Mouse (Mus musculus) kidney, adult 8-10 months (tissue): ENCODE measurements around the gene Dnph1.

Experiments used
- DNase-seq, 2 experiments: peaks; one replicate each; pipeline ENCODE4 v3.0.0; 2022

Dnph1 gene

DNA sequence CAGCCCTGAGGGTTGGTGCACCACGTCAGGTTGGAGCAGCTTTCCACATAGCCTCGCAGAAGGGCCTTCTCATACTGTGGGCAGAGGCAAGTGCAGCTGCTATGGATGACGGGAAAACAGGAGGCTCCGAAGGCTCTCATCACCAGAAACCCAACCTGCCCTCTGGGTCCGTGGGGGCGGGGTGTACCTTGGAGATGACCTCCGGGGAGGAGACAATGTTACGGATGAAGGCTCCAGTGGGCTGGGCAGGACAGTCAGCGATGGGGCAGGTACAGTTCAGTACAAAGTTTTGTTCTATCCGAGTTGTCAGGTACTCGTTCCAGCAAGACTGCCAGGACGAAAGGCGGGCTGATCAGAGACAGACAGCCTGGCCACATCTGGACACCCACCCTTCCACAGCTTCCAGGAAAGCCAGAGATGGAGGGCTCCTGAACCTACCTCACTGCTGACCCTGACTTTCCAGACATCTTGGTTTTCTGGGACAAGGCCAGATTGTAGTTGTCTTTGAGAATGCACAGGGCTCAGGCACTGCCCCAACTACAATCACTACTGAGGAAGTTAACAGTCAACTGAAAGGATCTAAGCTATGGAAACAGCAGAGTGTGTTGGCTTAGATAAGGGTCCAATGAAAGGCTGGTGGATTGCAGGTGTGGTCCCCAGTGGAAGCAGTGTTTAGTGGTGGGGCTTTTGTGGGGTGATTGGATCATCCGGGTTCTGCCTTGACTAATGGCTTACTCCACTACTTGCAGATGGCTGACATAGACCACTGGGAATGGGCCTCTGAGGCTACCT, 7.5 kb downstream of the Dnph1 start:
- DNase-seq = peak; percentile 91 to 92

DNA sequence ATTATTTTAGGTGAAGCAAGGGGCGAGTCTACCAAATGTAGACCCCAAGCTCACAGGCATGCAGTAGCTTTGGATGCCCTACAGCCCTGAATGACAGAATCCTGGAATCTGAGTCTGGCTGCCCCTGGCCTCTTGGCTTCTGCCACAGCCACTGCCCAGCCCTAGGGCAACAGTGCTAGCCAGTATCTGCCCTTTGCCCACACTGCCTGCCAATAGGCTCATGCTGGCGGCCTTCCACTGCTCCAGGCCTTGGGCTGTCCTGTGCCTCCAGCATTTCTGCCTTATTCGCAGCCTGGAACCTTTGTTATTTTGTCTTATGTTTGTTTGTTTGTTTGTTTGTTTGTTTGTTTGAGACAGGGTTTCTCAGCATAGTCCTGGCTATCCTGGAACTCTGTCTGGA, 9.1 kb downstream of the Dnph1 start:
- DNase-seq = peak; percentile 86

DNA sequence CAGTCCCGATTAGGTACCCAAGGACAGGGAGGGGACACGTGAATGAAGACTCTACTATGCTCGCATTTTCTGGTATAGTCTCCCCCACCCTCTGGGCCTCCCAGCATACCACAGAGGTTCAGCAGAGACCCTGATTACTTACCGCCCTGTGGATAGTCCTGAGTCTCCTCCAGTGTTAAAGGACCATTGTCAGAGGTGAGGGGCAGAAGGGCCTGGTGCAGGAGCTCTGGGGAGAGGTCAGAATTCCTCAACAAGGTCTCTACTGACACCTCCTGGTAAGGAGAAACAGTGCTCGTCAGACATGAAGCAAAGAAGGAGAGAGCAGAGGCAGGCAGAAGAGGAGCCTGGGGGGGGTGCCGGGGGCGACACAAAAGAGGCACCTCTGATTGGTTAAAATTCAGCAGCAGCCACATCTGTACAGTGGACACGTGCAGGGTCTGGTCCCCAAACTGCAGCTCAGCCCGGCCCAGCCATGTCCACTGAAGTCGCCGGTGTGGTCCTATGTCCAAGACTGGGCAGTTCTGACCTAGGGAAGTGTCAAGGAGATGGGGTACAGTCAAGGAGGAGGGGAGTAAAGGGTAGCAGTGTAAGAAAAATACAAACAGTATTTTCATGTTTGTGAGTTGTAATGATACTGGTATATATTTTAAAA, 14.7 kb downstream of the Dnph1 start:
- peak in 1 of 2 experiments; percentile 21 for DNase-seq

DNA sequence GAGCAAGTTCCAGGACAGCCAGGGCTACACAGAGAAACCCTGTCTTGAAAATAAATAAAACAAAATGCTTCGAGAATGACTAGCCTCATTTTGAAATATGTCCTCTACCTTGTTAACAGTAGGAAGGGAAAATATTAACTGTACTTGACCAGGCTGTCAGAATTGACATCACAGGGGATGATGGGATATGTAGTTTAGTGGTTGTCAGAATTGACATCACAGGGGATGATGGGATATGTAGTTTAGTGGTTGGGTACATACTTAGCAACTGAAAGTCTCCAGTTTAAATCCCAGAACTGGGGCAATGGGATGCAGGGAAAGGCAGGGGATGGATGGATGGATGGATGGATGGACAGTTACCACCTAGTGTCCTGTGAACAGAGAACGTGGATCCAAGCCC, 16.8 kb downstream of the Dnph1 start:
- DNase-seq = peak in 1 of 2 experiments; percentile 38

DNA sequence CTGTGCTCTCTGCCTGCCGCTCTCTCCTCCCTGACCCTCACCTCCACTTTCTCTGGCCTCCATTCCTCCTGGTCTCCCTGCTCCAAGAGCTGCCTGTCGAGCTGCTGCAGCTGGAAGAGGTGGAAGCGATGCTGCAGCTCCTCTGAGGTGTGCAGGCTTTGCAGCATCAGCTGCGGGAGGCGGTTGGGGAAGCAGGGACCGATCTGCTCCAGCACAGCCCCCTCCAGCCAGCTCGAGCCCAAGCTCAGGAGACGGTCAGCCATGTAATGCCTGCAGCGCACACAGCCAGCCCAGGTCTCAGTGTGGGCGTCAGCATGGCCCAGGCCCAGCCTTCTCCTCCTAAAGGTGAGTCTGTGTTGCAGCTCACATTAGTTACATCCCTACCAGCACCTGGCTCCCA, 23.5 kb downstream of the Dnph1 start:
- no peak for DNase-seq

DNA sequence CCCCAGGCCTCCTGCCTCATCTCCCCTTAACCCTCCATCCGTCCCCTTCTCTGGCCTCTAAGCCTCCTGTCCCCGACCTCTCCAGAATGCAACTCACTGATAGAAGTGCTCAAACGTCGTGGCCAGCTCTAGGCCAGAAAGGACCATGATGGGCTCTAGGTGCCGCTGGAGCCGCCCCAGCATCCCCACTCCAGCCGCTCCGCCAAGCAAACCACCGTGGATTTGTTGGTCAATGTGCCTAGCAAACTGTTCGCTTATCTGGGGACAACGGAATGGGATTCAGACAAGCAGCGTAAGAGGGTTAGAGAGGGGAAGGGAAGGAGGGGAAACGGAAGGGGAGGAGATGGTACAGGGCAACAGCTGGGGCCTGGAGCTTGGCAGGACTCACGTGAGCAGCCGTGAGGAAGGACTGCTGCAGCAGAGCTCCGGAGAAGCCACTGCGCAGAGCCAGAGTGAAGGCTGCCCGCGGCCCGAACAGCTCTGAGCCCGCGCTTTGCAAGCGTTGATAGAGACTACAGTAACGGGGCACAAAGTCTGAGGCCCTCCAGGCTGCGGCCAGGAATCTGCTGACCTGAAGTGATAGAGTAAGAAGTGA, 24.0 kb downstream of the Dnph1 start:
- DNase-seq = no peak

DNA sequence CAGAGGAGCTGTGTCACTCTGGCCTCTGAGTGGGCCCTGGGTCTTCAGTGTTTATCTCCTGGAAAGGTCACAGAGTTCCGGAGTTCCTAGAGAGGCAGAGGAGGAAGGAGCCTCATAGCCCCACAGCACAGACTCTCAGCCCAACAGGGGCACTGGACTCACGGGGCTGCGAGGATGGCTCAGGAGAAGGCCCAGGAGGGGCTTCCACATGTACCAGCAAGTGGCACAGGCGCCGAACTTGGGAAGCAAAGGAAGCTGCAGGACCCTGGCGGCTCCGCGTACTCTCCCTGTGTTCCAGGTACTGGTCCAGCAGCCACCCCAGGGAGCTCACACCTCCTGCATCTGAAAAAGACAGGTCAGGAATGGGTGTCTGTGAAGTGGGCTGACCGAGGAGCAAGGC, 24.7 kb downstream of the Dnph1 start:
- DNase-seq = no peak

DNA sequence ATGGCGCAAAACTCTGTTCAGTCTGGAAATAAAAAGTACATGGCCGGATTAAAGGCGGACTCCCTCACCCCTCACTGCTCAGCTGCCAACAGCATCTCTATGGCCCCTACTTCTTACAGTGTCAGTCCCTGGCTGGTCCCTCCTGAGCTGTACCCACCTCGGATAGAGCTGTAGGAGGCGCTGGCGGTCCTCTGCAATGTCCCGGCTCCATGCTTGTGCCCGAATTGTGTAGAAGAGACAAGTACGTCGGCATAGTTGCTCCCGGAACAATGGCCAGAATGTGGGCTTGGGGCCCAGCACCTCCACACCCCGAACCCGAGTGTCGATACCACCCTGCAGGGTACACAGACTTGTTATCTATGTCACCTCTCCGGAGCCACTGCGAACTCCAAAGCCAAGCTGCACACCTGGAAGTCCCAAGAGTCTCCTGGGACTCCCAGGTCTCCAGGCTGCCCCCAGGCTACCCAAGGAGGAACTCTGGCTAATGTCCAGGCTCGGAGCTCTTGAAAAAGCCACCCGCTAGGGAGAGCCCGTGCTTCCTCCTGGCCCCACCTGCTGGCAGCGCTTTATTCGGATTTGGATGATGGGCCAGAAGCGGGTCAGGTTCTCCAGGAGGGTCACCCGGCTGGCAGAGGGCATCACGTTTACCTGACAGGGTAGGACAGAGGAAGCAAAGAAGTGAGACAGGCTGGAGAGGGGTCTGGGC, 25.6 kb downstream of the Dnph1 start:
- no peak for DNase-seq

DNA sequence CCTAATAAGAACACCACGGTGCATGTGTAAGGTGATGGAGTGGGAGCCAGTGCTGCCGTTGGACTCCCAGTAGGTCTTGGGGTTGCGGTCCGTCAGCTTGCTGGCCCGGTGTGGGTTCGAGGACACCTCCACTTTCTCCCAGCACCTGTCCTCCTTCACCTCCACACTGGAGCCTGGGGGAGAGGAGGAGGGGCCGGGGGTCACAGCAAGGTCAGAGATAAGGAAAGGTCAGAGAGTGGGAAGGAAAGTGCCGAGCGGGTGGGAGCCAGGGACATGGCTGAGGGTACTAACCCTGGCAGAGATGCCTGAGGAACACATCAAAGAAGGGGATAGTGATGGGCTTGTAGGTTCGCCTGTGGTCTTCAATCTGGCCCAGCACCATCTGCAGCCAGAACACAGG, 28.6 kb downstream of the Dnph1 start:
- no peak for DNase-seq

DNA sequence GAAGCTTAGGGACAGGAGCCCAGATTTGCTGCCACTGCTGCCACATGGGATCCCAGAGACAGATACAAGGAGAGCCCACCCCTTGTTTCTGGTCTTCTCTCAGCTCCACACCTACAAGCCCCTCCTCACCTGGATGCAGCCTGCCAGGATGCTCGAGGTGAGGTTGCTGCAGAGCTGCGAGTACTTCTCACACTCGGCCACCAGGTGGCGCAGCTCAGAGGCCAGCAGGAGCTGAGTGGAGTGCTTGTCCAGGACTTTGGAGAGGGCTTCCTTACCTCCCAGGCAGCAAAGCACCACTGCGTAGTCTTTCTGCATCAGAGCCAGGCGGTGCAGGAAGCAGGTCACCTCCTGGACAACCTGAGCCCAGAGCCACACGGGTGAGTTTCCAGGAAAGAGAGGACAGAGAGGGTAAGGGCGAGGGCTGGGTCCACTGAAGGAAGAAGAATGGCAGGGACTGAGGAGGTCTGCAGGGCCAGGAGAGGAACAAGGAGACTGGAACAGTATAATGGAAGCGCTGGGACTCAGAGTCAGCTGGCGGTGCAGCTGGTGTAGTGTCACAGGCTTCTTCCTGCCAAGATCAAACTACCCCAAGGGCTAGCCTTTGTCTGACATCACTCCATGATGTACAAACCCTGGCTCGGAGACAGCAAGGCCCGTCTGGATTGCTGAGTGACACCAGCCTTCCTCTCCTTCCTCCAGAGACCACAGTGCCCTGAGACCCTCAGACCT, 29.2 kb downstream of the Dnph1 start:
- DNase-seq = peak; percentile 48 to 74

DNA sequence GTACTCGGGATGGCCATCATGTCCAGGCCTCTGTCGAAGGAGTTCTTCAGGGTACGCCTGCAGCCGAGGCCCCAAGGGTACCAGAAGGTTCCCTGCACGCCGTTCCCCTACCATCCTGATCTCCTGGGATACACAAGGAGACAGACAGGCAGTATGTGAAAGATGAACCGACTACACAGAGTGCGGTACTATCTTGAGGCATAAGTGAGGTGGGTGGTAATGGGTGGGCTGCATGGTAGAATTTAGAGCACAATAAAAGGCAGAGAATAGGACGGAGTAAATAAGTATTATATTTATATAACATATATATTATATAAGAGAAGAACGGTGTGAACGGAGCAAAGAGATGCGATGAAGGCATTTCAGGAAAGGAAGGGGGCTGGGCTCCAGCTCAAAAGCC, 47.1 kb downstream of the Dnph1 start:
- no peak for DNase-seq

DNA sequence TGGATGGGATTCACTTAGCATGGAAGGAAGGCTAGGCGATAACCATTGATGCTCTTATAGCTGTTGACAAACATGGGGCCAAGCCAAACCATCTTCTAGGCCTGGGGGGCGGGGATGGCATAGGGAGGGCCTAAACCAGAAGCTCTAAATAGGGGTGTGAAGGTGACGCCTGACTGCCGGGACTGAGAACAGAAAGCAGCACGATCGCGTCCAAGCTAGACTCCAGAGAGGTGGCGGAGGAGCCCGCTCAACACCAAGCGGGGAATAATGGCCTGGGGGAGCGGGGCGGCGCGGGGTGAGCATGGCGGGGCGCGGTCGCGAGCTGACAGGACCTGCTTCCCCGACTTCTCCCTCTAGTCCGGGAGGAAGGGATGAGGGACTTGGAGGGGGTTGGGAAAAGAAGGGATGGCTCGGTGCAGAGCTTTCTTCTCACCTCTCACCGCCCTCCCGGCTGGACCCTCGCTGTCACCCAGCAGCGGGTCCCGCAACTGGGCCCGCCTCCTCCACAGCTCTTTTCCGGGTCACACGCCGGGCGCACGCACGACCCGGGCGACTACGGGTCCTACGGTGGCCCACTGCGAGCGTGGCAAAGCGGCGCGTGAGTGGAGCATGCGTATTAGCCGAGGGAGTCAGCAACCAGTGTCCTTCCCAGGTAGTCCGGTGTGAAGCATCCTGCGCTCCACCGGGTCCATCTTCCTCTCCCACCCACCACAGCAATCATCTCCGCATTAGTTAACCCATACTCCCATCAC, 49.5 kb downstream of the Dnph1 start, which contains the start of gene Cul9:
TSS of gene Cul9 (minus strand) at position 576 of the 752 bp plus-strand sequence.
- peak; percentile 78 to 82 for DNase-seq

DNA sequence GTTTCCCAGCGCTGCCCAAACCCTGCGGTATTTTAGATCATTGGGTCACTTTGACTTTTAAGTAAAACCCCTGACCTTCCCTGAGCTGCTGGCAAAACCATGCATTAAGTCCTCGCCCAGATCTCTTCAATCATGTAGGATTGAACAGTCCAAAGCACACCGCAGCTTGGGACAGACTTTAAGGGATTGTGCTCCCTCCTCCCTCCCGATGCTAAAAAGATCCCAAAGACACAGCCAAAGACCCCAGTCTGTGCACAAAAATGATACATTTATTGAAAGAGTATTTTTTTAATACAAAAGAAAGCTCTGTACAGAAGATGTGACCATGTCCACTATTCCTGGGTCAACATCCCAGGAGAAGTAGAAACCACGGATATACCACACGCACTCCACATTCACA, 50.1 kb downstream of the Dnph1 start:
- no peak for DNase-seq

DNA sequence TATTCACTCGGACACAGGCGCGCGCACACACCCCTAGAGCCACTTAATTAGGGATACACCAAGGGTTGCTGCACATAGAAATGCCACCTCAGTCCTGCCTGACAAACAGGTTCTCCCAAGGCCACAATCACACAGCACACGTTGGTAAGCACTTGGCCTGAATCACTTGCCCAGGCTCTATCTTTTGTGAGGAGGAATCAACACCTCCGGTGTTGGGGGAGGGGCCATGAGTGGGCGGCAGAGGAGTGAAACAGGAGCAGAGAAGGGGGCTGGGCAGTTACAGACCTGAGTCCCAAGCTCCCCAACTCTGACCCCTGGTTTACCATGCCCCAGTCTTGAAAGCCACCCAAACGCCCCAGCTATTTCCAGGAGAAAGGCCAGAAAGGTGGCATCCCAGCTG, 50.5 kb downstream of the Dnph1 start:
- no peak for DNase-seq

DNA sequence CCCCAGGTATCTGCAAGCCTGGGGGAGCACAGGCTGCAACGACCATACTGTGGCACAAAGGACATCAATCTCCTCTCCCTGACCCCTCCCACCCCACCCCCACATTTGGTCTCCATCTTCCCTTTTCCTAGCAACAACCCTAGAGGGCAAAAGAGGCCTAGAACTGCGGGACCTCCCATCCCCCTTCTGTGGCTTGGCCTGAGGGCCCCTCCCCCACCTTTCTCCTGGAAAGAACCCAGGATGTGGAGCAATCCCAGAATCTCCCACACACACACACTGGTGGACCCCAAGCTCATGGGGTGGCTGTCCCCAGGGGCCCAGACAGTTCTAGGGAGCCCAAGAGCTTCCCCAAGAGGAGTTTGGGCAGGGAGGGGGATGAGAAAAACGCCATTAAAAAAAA, 51.4 kb downstream of the Dnph1 start:
- no peak for DNase-seq

DNA sequence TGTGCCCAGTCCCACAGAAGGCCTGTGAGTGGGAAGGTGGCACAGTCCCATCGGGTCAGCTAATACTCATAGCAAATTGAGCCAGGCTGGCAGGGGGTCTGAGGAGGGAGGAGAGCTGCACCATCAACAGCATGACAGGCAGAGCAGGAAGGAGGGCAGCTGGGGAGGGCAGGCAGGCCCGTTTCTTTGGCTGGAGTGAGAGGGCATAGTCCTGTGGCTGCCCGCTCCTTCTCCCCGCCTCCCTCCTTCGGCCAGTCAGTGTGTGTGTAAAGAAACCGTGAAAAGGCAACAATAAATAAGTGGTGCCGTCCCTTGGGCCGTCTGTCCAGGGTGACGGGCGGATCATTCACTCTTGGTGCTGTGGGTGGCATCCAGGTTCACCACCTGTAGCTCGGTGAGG, 52.2 kb downstream of the Dnph1 start:
- DNase-seq = peak; percentile 51

DNA sequence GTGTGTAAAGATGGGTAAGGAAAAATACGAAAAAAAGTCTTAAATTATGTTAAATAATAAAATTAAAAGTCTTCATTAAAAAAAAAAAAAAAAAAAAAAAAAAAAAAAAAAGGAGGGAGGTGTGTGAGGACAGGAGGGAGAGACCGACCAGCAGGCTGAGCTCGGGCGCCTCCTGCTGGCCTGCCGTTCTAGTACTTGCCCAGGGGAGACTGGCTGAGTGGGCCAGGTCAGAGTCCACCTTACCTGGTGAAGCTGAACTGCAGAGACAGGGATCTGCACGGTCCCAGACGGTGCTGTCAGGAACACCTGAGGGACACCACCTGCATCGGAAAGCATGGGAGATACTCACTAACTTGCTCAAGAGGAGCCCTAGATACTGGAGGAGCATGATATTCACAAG, 52.7 kb downstream of the Dnph1 start:
- DNase-seq = peak; percentile 81 to 87
